Mouse (Mus musculus): ENCODE data around the gene Mavs. TPM values are rescaled to one million over a fixed set of nuclear protein-coding genes. Genes with fewer than 3 reads are reported as not detected.
A peak's percentile ranks its signal among the peaks of the same experiment; 100 is the strongest.
"Not testable (repeated sequence)": the region's sequence is repeated elsewhere in the genome, so short reads cannot be mapped to it uniquely, and the experiment has no call there.

The Mavs gene
- polyA plus RNA-seq, 1 experiment from 2014 or later = 30.2 TPM

DNA sequence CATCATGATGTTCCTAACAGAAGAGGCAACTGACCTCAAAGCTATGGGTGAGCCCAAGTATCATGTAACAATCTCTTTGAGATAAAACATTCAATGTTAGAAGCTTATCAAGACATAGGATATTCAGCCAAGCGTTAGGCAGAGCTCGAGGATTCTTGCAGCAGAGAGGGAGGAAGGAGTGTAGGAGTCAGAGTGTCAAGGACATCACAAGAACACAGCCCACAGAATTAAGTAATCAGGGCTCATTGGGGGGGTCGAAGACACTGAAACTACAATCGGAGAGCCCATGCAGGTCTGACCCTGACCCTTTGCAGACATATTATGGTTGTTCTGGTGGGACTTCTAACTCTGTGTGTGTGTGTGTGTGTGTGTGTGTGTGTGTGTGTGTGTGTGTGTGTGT, 13.8 kb upstream of the Mavs start:
- WGBS = 58% methylated on average over 4 of the region's 4 CpGs
- no peak overlapping the region for H3K4me2 ChIP-seq
- no peak overlapping the region for H3K27ac ChIP-seq
- peaks cover 10% of the 10 kb centered on the region; the same call in 1 of the 2 replicates for H3K4me1 ChIP-seq
- H3K9me3 ChIP-seq (replicated peaks) = no peaks in the 10 kb centered on the region
- no peak overlapping the region for H3K4me3 ChIP-seq (replicated peaks)
- no peak overlapping the region for H3K9ac ChIP-seq
- no peak for ATAC-seq (replicated peaks; ENCODE audit: low FRiP score)
- no peaks in the 10 kb centered on the region for H3K36me3 ChIP-seq
- H3K27me3 ChIP-seq = no peaks in the 10 kb centered on the region

DNA sequence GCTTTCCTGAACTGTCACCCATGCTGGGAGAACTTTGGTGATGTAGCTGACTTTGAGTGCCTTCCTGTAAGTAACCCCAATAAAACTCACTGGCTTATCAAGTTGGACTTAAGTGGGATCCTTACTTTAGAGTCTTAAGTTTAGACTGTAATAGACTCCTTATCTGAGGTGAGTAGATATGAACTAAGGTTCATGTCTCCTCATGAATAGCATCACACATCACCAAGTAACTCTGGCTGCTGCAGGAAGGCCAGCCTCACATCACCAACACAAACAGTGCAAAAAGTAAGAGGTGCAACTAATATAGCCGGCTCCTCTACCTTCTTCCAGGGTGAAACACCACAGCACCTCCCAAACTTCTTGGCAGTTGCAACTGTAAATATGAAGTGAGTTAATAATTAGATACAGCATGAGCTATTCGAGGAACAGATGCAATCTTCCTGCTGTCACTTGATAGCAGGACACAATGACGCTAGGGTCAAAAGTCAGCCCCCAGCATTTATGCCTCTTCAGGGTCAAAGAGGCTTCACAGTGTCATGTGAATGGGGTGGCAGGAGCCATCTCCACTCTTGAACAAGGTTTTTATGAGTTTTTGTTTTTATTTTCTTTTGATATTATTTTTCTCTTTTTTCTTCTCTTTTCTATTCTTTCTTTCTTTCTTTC, 11.9 kb upstream of the Mavs start:
- Histone ChIP-seq H3K4me2 (no peak overlapping the region), H3K27ac (no peak overlapping the region), H3K9ac (no peak overlapping the region), H3K4me3 (replicated peaks) (no peak overlapping the region), H3K9me3 (replicated peaks) (no peaks in the 10 kb centered on the region), H3K4me1 (peaks cover 7% of the 10 kb centered on the region; the same call in 1 of the 2 replicates), H3K27me3 (no peaks in the 10 kb centered on the region), H3K36me3 (no peaks in the 10 kb centered on the region)
- WGBS = 65% methylated on average over 3 of the region's 3 CpGs
- no peak for ATAC-seq (replicated peaks; ENCODE audit: low FRiP score)

DNA sequence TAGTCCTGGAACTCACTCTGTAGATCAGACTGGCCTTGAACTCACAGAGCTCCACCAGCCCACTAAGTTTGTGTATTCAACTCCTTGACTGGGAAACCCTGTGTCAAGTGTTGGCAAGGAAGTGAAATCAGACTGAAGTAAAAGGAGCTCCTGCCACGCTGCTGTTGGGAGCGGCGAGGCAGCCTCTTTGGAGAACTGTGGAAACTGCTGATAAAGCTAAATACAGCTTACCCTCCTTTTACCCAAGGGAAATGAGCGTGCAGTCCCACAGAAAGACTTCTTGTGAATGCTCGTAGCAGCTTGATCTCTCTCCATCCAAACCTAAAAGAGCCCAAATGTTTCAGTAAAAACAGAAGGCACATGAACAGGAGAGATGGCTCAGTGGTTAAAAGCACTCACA, 11.3 kb upstream of the Mavs start:
- Histone ChIP-seq H3K4me1 (peaks cover 7% of the 10 kb centered on the region; the same call in 1 of the 2 replicates), H3K4me2 (no peak overlapping the region), H3K36me3 (no peaks in the 10 kb centered on the region), H3K9me3 (replicated peaks) (no peaks in the 10 kb centered on the region), H3K4me3 (replicated peaks) (no peak overlapping the region), H3K27me3 (no peaks in the 10 kb centered on the region), H3K27ac (no peak overlapping the region), H3K9ac (no peak overlapping the region)
- 47% methylated on average over 5 of the region's 5 CpGs for WGBS
- ATAC-seq (replicated peaks; ENCODE audit: low FRiP score) = no peak

DNA sequence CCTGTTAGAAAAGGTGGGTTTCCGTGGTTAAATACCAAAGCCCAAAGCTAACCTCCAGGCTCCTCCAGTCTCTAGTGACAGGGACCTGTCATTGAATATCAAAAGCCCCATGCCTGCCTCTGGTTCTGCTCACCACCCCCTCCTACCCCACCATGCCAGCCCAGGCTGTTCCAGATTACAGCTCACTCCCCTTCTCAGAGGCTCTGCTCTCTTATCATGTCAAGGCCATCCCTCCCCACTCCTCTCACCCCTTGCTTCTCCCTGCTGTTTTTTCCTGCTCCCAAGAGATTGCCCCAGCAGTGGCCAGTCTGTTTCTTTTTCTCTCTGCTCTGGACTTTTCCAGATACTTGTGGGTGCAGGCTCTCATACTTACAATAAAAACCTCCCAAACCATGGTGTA, 10.3 kb upstream of the Mavs start:
- peak; percentile 73 for ATAC-seq (replicated peaks; ENCODE audit: low FRiP score)
- H3K9ac ChIP-seq = no peak overlapping the region
- H3K4me3 ChIP-seq (replicated peaks) = no peak overlapping the region
- H3K9me3 ChIP-seq (replicated peaks) = no peaks in the 10 kb centered on the region
- 59% methylated on average over 1 of the region's 1 CpGs for WGBS
- H3K36me3 ChIP-seq = no peaks in the 10 kb centered on the region
- no peak overlapping the region for H3K27ac ChIP-seq
- H3K4me1 ChIP-seq = peaks cover 7% of the 10 kb centered on the region; the same call in 1 of the 2 replicates
- H3K27me3 ChIP-seq = no peaks in the 10 kb centered on the region
- no peak overlapping the region for H3K4me2 ChIP-seq

DNA sequence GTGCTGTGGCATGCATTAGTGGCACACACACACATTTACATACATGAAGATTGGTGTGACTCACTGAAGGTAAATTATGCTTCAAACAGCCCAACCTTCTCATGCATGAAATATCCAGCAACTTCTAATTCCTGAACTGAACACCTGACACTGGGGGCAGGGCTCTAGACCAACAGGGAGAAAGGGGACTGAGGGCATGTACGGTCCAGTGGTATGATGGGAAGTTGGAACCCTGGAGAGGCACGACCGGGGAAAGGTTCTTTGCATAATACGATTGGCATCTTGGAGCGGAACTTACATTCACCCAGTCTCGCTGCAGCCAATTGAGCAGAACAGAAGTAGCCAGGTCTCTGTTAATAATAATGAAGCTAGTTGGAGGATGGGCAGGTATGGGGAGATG, 8.7 kb upstream of the Mavs start:
- WGBS = 70% methylated on average over 6 of the region's 6 CpGs
- Histone ChIP-seq H3K4me1 (peaks cover 7% of the 10 kb centered on the region; the same call in 1 of the 2 replicates), H3K4me2 (no peak overlapping the region), H3K4me3 (replicated peaks) (no peak overlapping the region), H3K9ac (no peak overlapping the region), H3K9me3 (replicated peaks) (no peaks in the 10 kb centered on the region), H3K27me3 (no peaks in the 10 kb centered on the region), H3K27ac (peak overlapping the region; percentile 83), H3K36me3 (no peaks in the 10 kb centered on the region)
- ATAC-seq (replicated peaks; ENCODE audit: low FRiP score) = peak; percentile 83

DNA sequence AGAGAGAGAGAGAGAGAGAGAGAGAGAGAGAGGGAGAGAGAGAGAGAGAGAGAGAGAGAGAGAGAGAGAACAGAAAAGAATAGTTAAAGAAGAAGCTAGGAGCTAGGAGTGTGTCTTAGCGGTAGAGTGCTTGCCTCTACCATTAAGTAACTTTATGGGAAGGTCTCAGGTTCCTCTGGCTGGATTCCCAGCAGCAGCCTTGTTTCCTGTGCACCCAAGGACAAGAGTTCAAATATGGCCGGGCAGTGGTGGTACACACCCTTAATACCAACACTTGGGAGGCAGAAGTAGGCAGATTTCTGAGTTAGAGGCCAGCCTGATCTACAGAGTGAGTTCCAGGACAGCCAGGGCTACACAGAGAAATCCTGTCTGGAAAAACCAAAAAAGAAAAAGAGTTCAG, 7.2 kb upstream of the Mavs start:
- not testable (repeated sequence) for H3K9ac ChIP-seq; H3K9me3 ChIP-seq (replicated peaks); ATAC-seq (replicated peaks; ENCODE audit: low FRiP score); H3K36me3 ChIP-seq; H3K4me3 ChIP-seq (replicated peaks); H3K4me2 ChIP-seq; H3K27ac ChIP-seq; H3K27me3 ChIP-seq; H3K4me1 ChIP-seq
- WGBS = 53% methylated on average over 2 of the region's 2 CpGs

DNA sequence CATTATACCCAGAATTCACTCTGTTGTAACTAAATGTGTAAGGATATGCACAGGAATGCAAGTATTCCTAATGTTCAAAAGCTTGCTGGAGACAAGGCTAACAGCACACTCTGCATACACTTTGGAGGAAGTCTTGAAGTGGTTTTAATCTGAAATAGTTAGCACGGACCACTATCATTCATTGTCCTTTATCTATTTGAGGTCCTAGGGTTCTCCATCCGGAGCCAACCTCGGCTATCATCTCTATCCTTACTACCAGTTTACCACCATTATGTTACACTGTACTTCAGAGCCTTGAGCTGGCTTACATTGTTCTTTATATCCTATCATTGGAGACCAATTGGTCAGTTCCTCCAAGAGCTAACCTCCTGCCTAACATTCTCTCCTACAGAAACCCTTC, 6.6 kb upstream of the Mavs start:
- no peak overlapping the region for H3K4me3 ChIP-seq (replicated peaks)
- 91% methylated on average over 3 of the region's 3 CpGs for WGBS
- peaks cover 3% of the 10 kb centered on the region; the same call in 1 of the 2 replicates for H3K4me1 ChIP-seq
- H3K27me3 ChIP-seq = no peaks in the 10 kb centered on the region
- H3K27ac ChIP-seq = no peak overlapping the region
- H3K9ac ChIP-seq = no peak overlapping the region
- H3K36me3 ChIP-seq = no peaks in the 10 kb centered on the region
- ATAC-seq (replicated peaks; ENCODE audit: low FRiP score) = no peak
- H3K4me2 ChIP-seq = no peak overlapping the region
- H3K9me3 ChIP-seq (replicated peaks) = no peaks in the 10 kb centered on the region

DNA sequence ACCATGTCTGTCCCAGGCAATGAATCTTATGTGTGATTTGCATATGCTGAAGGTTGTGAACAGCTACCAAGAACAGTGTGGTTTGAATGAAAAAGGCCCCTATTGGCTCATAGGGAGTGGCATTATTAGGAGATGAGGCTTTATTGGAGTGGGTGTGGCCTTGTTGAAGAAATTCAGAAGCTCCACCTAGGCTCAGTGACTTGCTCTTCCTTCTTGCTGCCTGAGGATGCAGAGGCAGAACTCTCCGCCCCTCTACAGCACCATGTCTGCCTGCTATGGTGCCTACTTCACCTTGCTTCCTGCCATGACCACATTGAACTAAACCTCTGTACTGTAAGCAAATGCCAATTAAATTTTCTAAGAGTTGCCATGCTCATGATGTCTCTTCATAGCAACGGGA, 1.3 kb upstream of the Mavs start:
- peaks cover 34% of the 10 kb centered on the region for H3K4me1 ChIP-seq
- H3K4me3 ChIP-seq (replicated peaks) = no peak overlapping the region
- peaks cover 10% of the 10 kb centered on the region; the same call in 1 of the 2 replicates for H3K36me3 ChIP-seq
- H3K9ac ChIP-seq = no peak overlapping the region
- no peak overlapping the region for H3K27ac ChIP-seq
- WGBS = 79% methylated on average over 2 of the region's 2 CpGs
- no peaks in the 10 kb centered on the region for H3K9me3 ChIP-seq (replicated peaks)
- ATAC-seq (replicated peaks; ENCODE audit: low FRiP score) = no peak
- no peak overlapping the region for H3K4me2 ChIP-seq
- H3K27me3 ChIP-seq = no peaks in the 10 kb centered on the region

DNA sequence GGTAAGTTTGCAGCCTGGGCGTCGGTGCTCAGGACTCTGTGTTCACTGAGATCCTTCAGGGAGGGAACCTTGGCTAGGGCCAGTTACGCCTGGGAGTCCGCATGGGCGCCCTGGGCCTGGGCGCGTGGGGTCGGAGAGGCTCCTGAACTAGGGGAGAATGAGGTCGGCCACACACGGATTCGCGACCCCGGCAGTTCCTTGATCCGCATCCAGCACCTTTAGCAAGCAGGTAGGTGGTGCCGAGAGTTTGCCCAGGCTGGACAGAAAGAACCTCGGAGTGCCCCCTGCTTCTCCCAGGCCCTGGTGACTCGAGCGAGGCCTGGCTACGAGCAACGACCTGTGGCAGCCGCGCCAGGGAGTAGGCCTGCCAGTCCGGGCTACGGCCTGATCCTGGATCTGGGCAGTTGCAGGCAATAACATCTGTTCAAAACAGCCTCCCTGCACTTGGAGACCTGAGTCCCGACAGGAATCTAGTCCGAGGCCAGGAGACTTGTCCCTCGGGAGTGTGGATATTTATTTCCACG, 326 bp downstream of the Mavs start:
- Histone ChIP-seq H3K4me2 (peak overlapping the region; percentile 86), H3K4me3 (replicated peaks) (peak overlapping the region; percentile 74), H3K4me1 (peaks cover 34% of the 10 kb centered on the region), H3K9me3 (replicated peaks) (no peaks in the 10 kb centered on the region), H3K27ac (peak overlapping the region; percentile 91), H3K36me3 (peaks cover 26% of the 10 kb centered on the region), H3K9ac (peak overlapping the region; percentile 68), H3K27me3 (no peaks in the 10 kb centered on the region)
- peak; percentile 38 for ATAC-seq (replicated peaks; ENCODE audit: low FRiP score)
- 4% methylated on average over 28 of the region's 28 CpGs for WGBS

DNA sequence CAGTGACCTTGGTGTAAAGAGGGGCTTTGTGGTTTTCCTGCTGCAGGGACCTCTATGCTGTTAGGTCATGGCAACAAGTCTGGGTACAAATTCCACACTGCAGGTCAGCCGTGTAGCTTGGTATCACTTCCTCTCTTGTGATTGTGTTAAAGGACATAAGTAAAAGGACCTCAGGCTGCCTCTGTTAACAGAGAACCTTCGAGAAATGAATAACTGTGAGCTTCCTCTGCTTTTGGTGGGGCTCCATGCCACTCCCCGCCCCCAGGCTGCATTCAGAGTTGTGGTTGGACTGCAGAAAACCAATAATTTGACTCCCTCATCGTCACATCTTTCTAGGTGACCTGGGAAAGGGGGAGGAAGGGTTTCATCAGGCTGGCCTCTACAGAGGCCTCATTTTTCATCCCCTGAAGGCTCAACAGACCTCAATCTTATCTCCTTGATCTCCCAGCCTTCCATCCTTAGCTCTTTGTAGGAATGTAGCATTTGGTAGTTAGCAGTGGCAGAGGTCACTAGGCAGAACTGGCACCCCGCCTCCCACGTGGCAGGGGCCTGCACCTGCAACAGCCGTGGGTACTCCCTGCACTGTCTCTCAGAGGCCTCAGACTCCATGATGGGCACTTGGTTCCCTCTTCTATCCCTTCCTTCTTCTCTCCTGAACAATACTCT, 1.2 kb downstream of the Mavs start:
- Histone ChIP-seq H3K4me3 (replicated peaks) (peak overlapping the region; percentile 74), H3K9me3 (replicated peaks) (no peaks in the 10 kb centered on the region), H3K27ac (peak overlapping the region; percentile 91), H3K27me3 (no peaks in the 10 kb centered on the region), H3K4me2 (peak overlapping the region; percentile 86), H3K4me1 (peaks cover 34% of the 10 kb centered on the region), H3K9ac (peak overlapping the region; percentile 68), H3K36me3 (peaks cover 33% of the 10 kb centered on the region)
- ATAC-seq (replicated peaks; ENCODE audit: low FRiP score) = no peak
- 44% methylated on average over 7 of the region's 7 CpGs for WGBS

DNA sequence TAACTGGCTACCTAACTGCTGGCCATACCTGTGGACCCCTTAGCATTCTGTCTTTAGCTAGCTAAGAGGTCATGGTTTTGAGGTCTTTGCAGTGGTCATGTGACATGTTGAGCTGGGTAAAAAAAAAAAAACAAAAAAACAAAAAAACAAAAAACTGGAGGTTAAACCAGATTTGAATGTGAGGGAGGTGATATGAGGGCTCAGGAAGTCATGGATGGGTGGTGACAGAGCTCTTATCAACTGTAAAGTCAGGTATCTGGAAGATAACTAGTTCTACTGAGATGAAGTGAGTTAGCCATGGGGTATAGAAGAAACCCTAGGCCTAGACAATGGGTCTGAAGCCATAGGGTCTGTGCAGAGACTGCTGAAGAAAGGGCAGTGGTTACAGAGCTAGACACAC, 8.3 kb downstream of the Mavs start:
- Histone ChIP-seq H3K27ac (no peak overlapping the region), H3K9ac (no peak overlapping the region), H3K4me1 (no peaks in the 10 kb centered on the region), H3K4me2 (no peak overlapping the region), H3K36me3 (peaks cover 97% of the 10 kb centered on the region), H3K9me3 (replicated peaks) (no peaks in the 10 kb centered on the region), H3K4me3 (replicated peaks) (no peak overlapping the region), H3K27me3 (no peaks in the 10 kb centered on the region)
- no peak for ATAC-seq (replicated peaks; ENCODE audit: low FRiP score)

DNA sequence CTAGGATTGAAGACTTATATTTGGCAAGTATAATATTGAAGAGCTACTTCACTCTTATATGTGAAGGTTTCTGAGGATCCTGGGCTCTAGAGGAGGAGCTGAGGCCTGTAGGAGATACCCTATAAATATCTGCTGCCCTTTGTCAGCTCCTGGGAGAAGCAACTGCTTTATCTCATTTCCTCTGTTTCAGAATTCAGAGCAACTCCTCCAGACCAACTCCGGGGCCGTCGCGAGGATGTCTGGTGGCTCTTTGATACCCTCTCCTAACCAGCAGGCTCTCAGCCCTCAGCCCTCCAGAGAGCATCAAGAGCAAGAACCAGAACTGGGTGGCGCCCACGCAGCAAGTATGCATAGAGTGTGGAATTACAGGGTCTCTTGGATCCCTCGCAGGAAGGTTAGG, 9.1 kb downstream of the Mavs start:
- Histone ChIP-seq H3K27ac (no peak overlapping the region), H3K9me3 (replicated peaks) (no peaks in the 10 kb centered on the region), H3K4me1 (no peaks in the 10 kb centered on the region), H3K9ac (no peak overlapping the region), H3K36me3 (peaks cover 97% of the 10 kb centered on the region), H3K4me3 (replicated peaks) (no peak overlapping the region), H3K27me3 (no peaks in the 10 kb centered on the region), H3K4me2 (no peak overlapping the region)
- 75% methylated on average over 7 of the region's 7 CpGs for WGBS
- no peak for ATAC-seq (replicated peaks; ENCODE audit: low FRiP score)

Measured in kidney, embryonic 15.5 days (tissue).